Mouse (Mus musculus) hindbrain, postnatal 0 days (tissue): ENCODE results near the gene Ogt. TPM values are rescaled to one million over a fixed set of nuclear protein-coding genes. Genes with fewer than 3 reads are reported as not detected.

Experiments
- ATAC-seq: fragments of 200-750 bp; cut with Nextera tagmentation; 2 replicates; pipeline ENCODE4 v1.8.0; 2017; ENCODE audit warnings: mild to moderate bottlenecking, moderate TSS enrichment, moderate library complexity
- DNase-seq: peaks from one replicate; pipeline ENCODE4 v3.0.0-alpha.2; 2015; ENCODE audit warnings: low spot score
- H3K27ac ChIP-seq: fragments of 300-500 bp; sonication (generic); 2 replicates; pipeline ENCODE4 v1.5.1; 2014; ENCODE audit warnings: mild to moderate bottlenecking
- H3K27me3 ChIP-seq: fragments of 300-500 bp; sonication (generic); 2 replicates; pipeline ENCODE4 v1.6.1; 2014; ENCODE audit warnings: low read length, mixed read lengths; ENCODE audit not compliant: insufficient read depth
- H3K36me3 ChIP-seq: fragments of 300-500 bp; sonication (generic); 2 replicates; pipeline ENCODE4 v1.6.1; 2014; ENCODE audit warnings: low read length, mixed read lengths; ENCODE audit not compliant: insufficient read depth
- H3K4me1 ChIP-seq: fragments of 300-500 bp; sonication (generic); 2 replicates; pipeline ENCODE4 v1.6.1; 2014; ENCODE audit warnings: antibody characterized with exemption, low read length, mixed read lengths; ENCODE audit not compliant: insufficient read depth
- H3K4me2 ChIP-seq: fragments of 300-500 bp; sonication (generic); 2 replicates; pipeline ENCODE4 v1.6.1; 2014; ENCODE audit warnings: low read depth, mild to moderate bottlenecking, low read length, moderate library complexity, mixed read lengths
- H3K4me3 ChIP-seq: fragments of 300-500 bp; sonication (generic); 2 replicates; pipeline ENCODE4 v1.5.1; 2014; ENCODE audit warnings: low read length
- H3K9ac ChIP-seq: fragments of 300-500 bp; sonication (generic); replicated peaks from 2 replicates; pipeline ENCODE4 v1.6.1; 2014; ENCODE audit warnings: mild to moderate bottlenecking, low read length, moderate library complexity, mixed read lengths
- H3K9me3 ChIP-seq: fragments of 300-500 bp; sonication (generic); 2 replicates; pipeline ENCODE4 v1.6.1; 2016; ENCODE audit warnings: low read length, mixed read lengths
- CTCF ChIP-seq: IDR thresholded peaks from 2 replicates; pipeline ENCODE4 v1.5.1; 2016; ENCODE audit warnings: antibody characterized with exemption, control low read depth, low read depth
- WGBS: fragments of 180-500 bp; shearing (Covaris S2); extraction: QIAGEN DNeasy Blood & Tissue Kit; methylation state at CpG from one replicate; pipeline ENCODE4 v1.1.7; 2014; 5-methylcytosine and 5-hydroxymethylcytosine counted together
- polyA plus RNA-seq: library from polyadenylated mRNA; unstranded; fragments of >200 nt; fragmentation: Nextera tagmentation; extraction: Ambion mirVana; gene quantifications from 2 replicates; pipeline ENCODE4 v1.2.1, GENCODE M21; 2015
- total RNA-seq: library from RNA; depleted of rRNA; stranded (reverse); fragments of >200 nt; gene quantifications from 2 replicates; pipeline ENCODE4 v1.2.3, GENCODE M21; 2014

Gene Ogt
- total and polyA plus RNA-seq, 2 experiments from 2014 or later, result 99.7 to 130 TPM

DNA sequence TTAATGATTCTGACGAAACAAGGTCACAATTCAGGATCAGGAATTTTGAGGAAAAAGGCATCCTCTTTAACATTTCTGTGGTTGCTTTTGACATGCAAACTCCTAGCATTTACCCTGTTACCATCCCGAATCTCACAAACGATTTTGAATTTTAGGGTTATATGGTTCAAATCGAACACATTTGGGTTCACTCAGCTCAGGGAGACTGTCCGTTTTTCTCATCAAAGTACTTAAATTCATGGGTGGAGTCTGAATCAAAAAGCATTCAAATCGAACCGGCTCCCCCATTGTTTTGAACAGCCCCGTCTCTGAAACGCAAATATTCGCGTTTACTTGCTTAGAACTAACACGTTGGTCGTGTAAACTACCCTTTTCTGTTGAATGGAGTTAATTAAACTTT, 554 bp upstream of the Ogt start:
- no peaks in the 10 kb centered on the region for H3K27me3 ChIP-seq
- no peaks in the 10 kb centered on the region for H3K4me1 ChIP-seq
- no peaks in the 10 kb centered on the region for H3K36me3 ChIP-seq
- H3K4me2 ChIP-seq, result peak overlapping the region; percentile 60
- peak overlapping the region; percentile 81; the same call in 1 of the 2 replicates for H3K27ac ChIP-seq
- WGBS, result 27% methylated on average over 13 of the region's 13 CpGs
- DNase-seq (no peak), ATAC-seq (no peak)
- H3K9ac ChIP-seq, result no peak overlapping the region
- peak overlapping the region; percentile 56 for H3K4me3 ChIP-seq
- H3K9me3 ChIP-seq, result no peaks in the 10 kb centered on the region
- TF ChIP-seq CTCF, result no peak

GRCm38 (mm10) chrX:101640194-101641160, 617 bp downstream of the Ogt start:
- H3K27me3 ChIP-seq, result no peaks in the 10 kb centered on the region
- ATAC-seq, result peak; percentile 65
- H3K27ac ChIP-seq, result peak overlapping the region; percentile 81
- TF ChIP-seq CTCF, result no peak
- peak; percentile 48 for DNase-seq
- WGBS, result 27% methylated on average over 45 of the region's 45 CpGs
- H3K4me2 ChIP-seq, result peak overlapping the region; percentile 60
- H3K9me3 ChIP-seq, result no peaks in the 10 kb centered on the region
- no peaks in the 10 kb centered on the region for H3K36me3 ChIP-seq
- peak overlapping the region; percentile 56 for H3K4me3 ChIP-seq
- peak overlapping the region; percentile 82 for H3K9ac ChIP-seq
- H3K4me1 ChIP-seq, result no peaks in the 10 kb centered on the region

- Histone ChIP-seq H3K9me3 (no peaks in the 10 kb centered on the region), H3K27me3 (no peaks in the 10 kb centered on the region), H3K4me1 (no peaks in the 10 kb centered on the region), H3K4me3 (peak overlapping the region; percentile 56), H3K9ac (peak overlapping the region; percentile 82), H3K36me3 (no peaks in the 10 kb centered on the region), H3K27ac (peak overlapping the region; percentile 81), H3K4me2 (peak overlapping the region; percentile 60)
- no peak for DNase-seq
- WGBS, result 22% methylated on average over 6 of the region's 6 CpGs
- ATAC-seq, result peak; percentile 14; the same call in 1 of the 2 replicates
- TF ChIP-seq CTCF, result no peak
Measured at GRCm38 (mm10) chrX:101641161-101641530, 1.3 kb downstream of the Ogt start.

DNA sequence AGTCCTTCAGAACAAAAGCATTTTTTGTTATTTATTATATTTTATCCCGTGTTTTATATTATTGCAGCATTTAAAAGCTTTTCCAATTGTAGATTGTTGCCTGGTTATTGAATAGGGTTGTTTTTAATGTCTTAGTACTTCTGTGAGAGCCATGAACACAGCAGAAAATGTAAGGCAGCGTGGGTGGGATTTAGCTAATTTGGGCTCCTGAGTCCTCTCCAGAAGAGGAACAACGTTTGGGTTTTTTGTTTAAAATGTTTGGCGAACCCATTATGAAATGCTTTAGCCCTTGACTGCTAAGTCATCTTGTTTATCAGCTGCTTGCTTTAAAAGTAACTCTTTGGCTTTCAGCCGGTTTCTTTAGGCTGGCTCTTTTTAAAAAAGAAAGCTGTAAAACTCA, 2.2 kb downstream of the Ogt start:
- DNase-seq, result no peak
- peak overlapping the region; percentile 82 for H3K9ac ChIP-seq
- WGBS, result 21% methylated on average over 5 of the region's 5 CpGs
- H3K4me1 ChIP-seq, result no peaks in the 10 kb centered on the region
- H3K27me3 ChIP-seq, result no peaks in the 10 kb centered on the region
- H3K4me3 ChIP-seq, result peak overlapping the region; percentile 56
- ATAC-seq, result no peak
- no peaks in the 10 kb centered on the region for H3K36me3 ChIP-seq
- H3K4me2 ChIP-seq, result peak overlapping the region; percentile 60
- no peak overlapping the region for H3K27ac ChIP-seq
- no peak for TF ChIP-seq CTCF
- H3K9me3 ChIP-seq, result no peaks in the 10 kb centered on the region

DNA sequence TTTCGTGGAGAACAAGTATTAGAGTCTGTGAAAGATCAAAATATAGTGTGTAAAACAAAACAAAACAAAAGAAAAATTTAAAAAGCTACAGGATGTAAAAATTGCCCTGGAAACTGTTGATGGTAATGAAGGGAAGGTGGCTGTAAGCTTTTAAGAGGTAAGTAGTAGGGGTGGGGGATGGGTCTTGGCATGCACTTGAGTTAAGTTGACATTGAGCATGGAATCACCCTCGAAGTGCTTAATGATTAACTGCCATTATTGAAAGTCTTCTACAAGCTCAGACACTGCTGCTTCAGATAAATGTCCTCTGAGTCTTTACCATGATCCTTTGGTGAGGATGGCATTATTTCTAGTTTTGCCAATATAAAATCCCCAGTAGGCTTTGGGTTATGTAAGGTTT, 5.4 kb downstream of the Ogt start:
- H3K27me3 ChIP-seq, result no peaks in the 10 kb centered on the region
- TF ChIP-seq CTCF, result no peak
- no peaks in the 10 kb centered on the region for H3K4me1 ChIP-seq
- H3K9me3 ChIP-seq, result no peaks in the 10 kb centered on the region
- 64% methylated on average over 2 of the region's 2 CpGs for WGBS
- DNase-seq (no peak), ATAC-seq (no peak)
- no peak overlapping the region for H3K4me2 ChIP-seq
- no peak overlapping the region for H3K4me3 ChIP-seq
- no peak overlapping the region for H3K27ac ChIP-seq
- H3K9ac ChIP-seq, result no peak overlapping the region
- no peaks in the 10 kb centered on the region for H3K36me3 ChIP-seq

GRCm38 (mm10) chrX:101646621-101647020, 6.8 kb downstream of the Ogt start:
- WGBS, result 86% methylated on average over 5 of the region's 5 CpGs
- no peak for ATAC-seq
- Histone ChIP-seq H3K4me2 (no peak overlapping the region), H3K27me3 (no peaks in the 10 kb centered on the region), H3K4me1 (no peaks in the 10 kb centered on the region), H3K9me3 (no peaks in the 10 kb centered on the region), H3K27ac (no peak overlapping the region), H3K4me3 (no peak overlapping the region), H3K9ac (no peak overlapping the region), H3K36me3 (no peaks in the 10 kb centered on the region)
- TF ChIP-seq CTCF, result no peak
- no peak for DNase-seq

- no peaks in the 10 kb centered on the region for H3K4me1 ChIP-seq
- H3K27me3 ChIP-seq, result no peaks in the 10 kb centered on the region
- DNase-seq (no peak), ATAC-seq (no peak)
- H3K36me3 ChIP-seq, result no peaks in the 10 kb centered on the region
- H3K27ac ChIP-seq, result no peak overlapping the region
- H3K9me3 ChIP-seq, result peaks cover 7% of the 10 kb centered on the region; the same call in 1 of the 2 replicates
- 94% methylated on average over 27 of the region's 27 CpGs for WGBS
- no peak overlapping the region for H3K4me2 ChIP-seq
- no peak overlapping the region for H3K9ac ChIP-seq
- H3K4me3 ChIP-seq, result no peak overlapping the region
- TF ChIP-seq CTCF, result no peak
Measured at GRCm38 (mm10) chrX:101695686-101696085, 55.8 kb downstream of the Ogt start.
